Mouse (Mus musculus): ENCODE results near the gene Col8a2.

Col8a2 gene

GRCm38 (mm10) chr4:126300916-126301583 is 14.5 kb downstream of the Col8a2 start:
- DNase-seq (ENCODE audit: extremely low spot score, low spot score), result peak; percentile 54

- DNase-seq (ENCODE audit: extremely low spot score, low spot score), result peak; percentile 41
Observed at GRCm38 (mm10) chr4:126301584-126302309, 15.2 kb downstream of the Col8a2 start.

- DNase-seq (ENCODE audit: extremely low spot score, low spot score), result no peak
Observed at GRCm38 (mm10) chr4:126303877-126304276, 17.3 kb downstream of the Col8a2 start.

GRCm38 (mm10) chr4:126305428-126305827 is 18.8 kb downstream of the Col8a2 start:
- no peak for DNase-seq (ENCODE audit: extremely low spot score, low spot score)

GRCm38 (mm10) chr4:126306058-126306457 is 19.5 kb downstream of the Col8a2 start:
- no peak for DNase-seq (ENCODE audit: extremely low spot score, low spot score)

GRCm38 (mm10) chr4:126306827-126307226 is 20.2 kb downstream of the Col8a2 start:
- no peak for DNase-seq (ENCODE audit: extremely low spot score, low spot score)

GRCm38 (mm10) chr4:126309211-126309921 is 22.8 kb downstream of the Col8a2 start:
- DNase-seq (ENCODE audit: extremely low spot score, low spot score), result no peak

- DNase-seq (ENCODE audit: extremely low spot score, low spot score), result peak; percentile 97
Observed at GRCm38 (mm10) chr4:126309922-126310309, 23.3 kb downstream of the Col8a2 start.

- no peak for DNase-seq (ENCODE audit: extremely low spot score, low spot score)
Observed at GRCm38 (mm10) chr4:126310344-126310743, 23.8 kb downstream of the Col8a2 start.

- DNase-seq (ENCODE audit: extremely low spot score, low spot score), result no peak
Observed at GRCm38 (mm10) chr4:126311566-126312200, 25.1 kb downstream of the Col8a2 start.

GRCm38 (mm10) chr4:126313202-126313601 is 26.6 kb downstream of the Col8a2 start:
- DNase-seq (ENCODE audit: extremely low spot score, low spot score), result no peak

GRCm38 (mm10) chr4:126314393-126314792 is 27.8 kb downstream of the Col8a2 start:
- no peak for DNase-seq (ENCODE audit: extremely low spot score, low spot score)

GRCm38 (mm10) chr4:126315931-126316330 is 29.3 kb downstream of the Col8a2 start:
- no peak for DNase-seq (ENCODE audit: extremely low spot score, low spot score)

GRCm38 (mm10) chr4:126316443-126317040 is 29.9 kb downstream of the Col8a2 start:
- DNase-seq (ENCODE audit: extremely low spot score, low spot score), result no peak

GRCm38 (mm10) chr4:126319806-126320205 is 33.2 kb downstream of the Col8a2 start:
- no peak for DNase-seq (ENCODE audit: extremely low spot score, low spot score)

GRCm38 (mm10) chr4:126321111-126321853 is 34.7 kb downstream of the Col8a2 start, which contains the start of gene Adprhl2:
Adprhl2 (minus strand) TSS chr4:126321703.
- peak; percentile 100 for DNase-seq (ENCODE audit: extremely low spot score, low spot score)

GRCm38 (mm10) chr4:126321854-126322511 is 35.4 kb downstream of the Col8a2 start:
- DNase-seq (ENCODE audit: extremely low spot score, low spot score), result no peak

- no peak for DNase-seq (ENCODE audit: extremely low spot score, low spot score)
Observed at GRCm38 (mm10) chr4:126322646-126323045, 36.1 kb downstream of the Col8a2 start.

GRCm38 (mm10) chr4:126324861-126325260 is 38.3 kb downstream of the Col8a2 start:
- DNase-seq (ENCODE audit: extremely low spot score, low spot score), result no peak

- no peak for DNase-seq (ENCODE audit: extremely low spot score, low spot score)
Observed at GRCm38 (mm10) chr4:126325281-126325861, 38.8 kb downstream of the Col8a2 start, which contains the start of gene Tekt2. Tekt2 (minus strand) TSS chr4:126325688.
